Mouse (Mus musculus): ENCODE results near the gene Gstp3. TPM values are rescaled to one million over a fixed set of nuclear protein-coding genes. Genes with fewer than 3 reads are reported as not detected.
"Not testable (repeated sequence)": the region's sequence is repeated elsewhere in the genome, so short reads cannot be mapped to it uniquely, and the experiment has no call there.

Gstp3 gene
- polyA plus RNA-seq, 1 experiment from 2014 or later, result not detected

DNA sequence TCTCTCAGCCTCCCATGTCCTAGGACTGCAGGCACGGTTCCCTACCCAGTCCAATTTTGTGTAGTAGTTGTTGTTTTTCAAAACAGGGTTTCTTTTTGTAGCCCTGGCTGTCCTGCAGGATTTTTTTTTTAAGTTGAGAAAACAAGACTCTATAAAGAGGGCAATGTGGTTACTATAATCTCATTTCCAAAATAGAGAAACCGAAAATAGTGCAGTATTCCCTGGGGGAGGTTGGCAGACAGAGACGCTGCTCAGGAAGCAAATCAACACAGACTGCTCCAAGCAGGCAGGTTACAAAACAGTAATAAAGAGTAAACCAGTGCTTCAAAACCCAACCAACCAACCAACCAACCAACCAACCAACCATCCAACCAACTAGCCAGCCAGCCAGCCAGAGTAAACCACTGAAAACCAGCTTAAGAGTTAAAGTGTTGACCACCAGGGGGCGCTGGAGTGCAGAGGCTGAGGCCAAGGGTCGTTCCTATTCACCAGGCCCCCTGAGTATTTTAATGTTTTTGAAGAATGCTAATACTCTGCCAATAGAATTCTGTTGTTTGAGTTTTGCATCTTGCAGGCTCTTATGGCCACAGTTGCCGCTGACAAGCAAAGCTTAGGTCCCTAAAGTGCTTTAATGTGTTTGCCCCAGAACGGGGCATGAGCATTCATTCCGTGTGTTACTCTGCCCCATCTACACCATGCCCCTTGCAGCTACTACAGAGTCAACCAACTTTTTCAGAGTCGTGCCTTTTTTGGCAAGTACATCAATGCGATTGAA, 7.4 kb downstream of the Gstp3 start:
- no peak overlapping the region for H3K9ac ChIP-seq
- no peaks in the 10 kb centered on the region for H3K27me3 ChIP-seq (ENCODE audit: control insufficient read depth, insufficient read depth, low read length)
- H3K36me3 ChIP-seq (replicated peaks; ENCODE audit: control insufficient read depth, insufficient read depth), result no peaks in the 10 kb centered on the region
- H3K9me3 ChIP-seq (ENCODE audit: control insufficient read depth, low read length), result no peaks in the 10 kb centered on the region
- DNase-seq (ENCODE audit: low spot score) (peak; percentile 65), ATAC-seq (ENCODE audit: low FRiP score) (no peak)
- no peaks in the 10 kb centered on the region for H3K4me1 ChIP-seq (replicated peaks; ENCODE audit: control insufficient read depth, insufficient read depth, low read length)
- H3K4me2 ChIP-seq (replicated peaks), result no peak overlapping the region
- H3K4me3 ChIP-seq (replicated peaks; ENCODE audit: low read length), result no peak overlapping the region
- WGBS, result 56% methylated on average over 10 of the region's 10 CpGs
- no peak overlapping the region for H3K27ac ChIP-seq

DNA sequence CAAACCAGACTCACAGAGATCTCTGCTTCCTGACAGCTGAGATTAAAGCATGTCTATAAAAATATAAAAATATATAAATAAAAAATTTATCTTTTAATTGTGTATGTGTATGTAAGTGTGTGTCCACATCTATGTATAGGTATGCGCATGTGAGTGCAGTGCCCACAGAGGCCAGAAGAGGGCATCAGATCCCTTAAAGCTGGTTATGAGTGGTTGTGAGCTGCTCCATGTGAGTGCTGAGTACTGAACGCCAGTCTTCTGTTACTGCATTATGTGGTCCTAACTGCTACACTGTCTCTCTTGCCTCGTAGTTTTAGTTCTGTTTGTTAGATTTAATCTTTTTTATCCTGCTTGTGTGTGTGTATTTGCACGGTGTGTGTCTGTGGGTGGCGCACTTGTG, 8.4 kb downstream of the Gstp3 start:
- ATAC-seq (ENCODE audit: low FRiP score) (no peak), DNase-seq (ENCODE audit: low spot score) (no peak)
- Histone ChIP-seq H3K27ac (no peak overlapping the region), H3K36me3 (replicated peaks; ENCODE audit: control insufficient read depth, insufficient read depth) (no peaks in the 10 kb centered on the region), H3K4me1 (replicated peaks; ENCODE audit: control insufficient read depth, insufficient read depth, low read length) (no peaks in the 10 kb centered on the region), H3K4me3 (replicated peaks; ENCODE audit: low read length) (no peak overlapping the region), H3K27me3 (ENCODE audit: control insufficient read depth, insufficient read depth, low read length) (no peaks in the 10 kb centered on the region), H3K9ac (no peak overlapping the region), H3K4me2 (replicated peaks) (no peak overlapping the region), H3K9me3 (ENCODE audit: control insufficient read depth, low read length) (no peaks in the 10 kb centered on the region)
- WGBS, result 96% methylated on average over 5 of the region's 5 CpGs

GRCm38 (mm10) chr19:4049069-4049468, 10.3 kb downstream of the Gstp3 start:
- H3K4me3 ChIP-seq (replicated peaks; ENCODE audit: low read length); H3K4me2 ChIP-seq (replicated peaks); H3K9me3 ChIP-seq (ENCODE audit: control insufficient read depth, low read length); ATAC-seq (ENCODE audit: low FRiP score); H3K9ac ChIP-seq; H3K36me3 ChIP-seq (replicated peaks; ENCODE audit: control insufficient read depth, insufficient read depth); H3K27ac ChIP-seq; H3K27me3 ChIP-seq (ENCODE audit: control insufficient read depth, insufficient read depth, low read length); DNase-seq (ENCODE audit: low spot score); H3K4me1 ChIP-seq (replicated peaks; ENCODE audit: control insufficient read depth, insufficient read depth, low read length): not testable (repeated sequence)
- WGBS, result 89% methylated on average over 5 of the region's 5 CpGs

- H3K4me1 ChIP-seq (replicated peaks; ENCODE audit: control insufficient read depth, insufficient read depth, low read length), result no peaks in the 10 kb centered on the region
- no peak overlapping the region for H3K4me3 ChIP-seq (replicated peaks; ENCODE audit: low read length)
- H3K9ac ChIP-seq, result no peak overlapping the region
- no peaks in the 10 kb centered on the region for H3K9me3 ChIP-seq (ENCODE audit: control insufficient read depth, low read length)
- WGBS, result 10% methylated on average over 4 of the region's 4 CpGs
- no peak overlapping the region for H3K4me2 ChIP-seq (replicated peaks)
- DNase-seq (ENCODE audit: low spot score), result peak; percentile 84
- H3K27ac ChIP-seq, result no peak overlapping the region
- no peaks in the 10 kb centered on the region for H3K27me3 ChIP-seq (ENCODE audit: control insufficient read depth, insufficient read depth, low read length)
- H3K36me3 ChIP-seq (replicated peaks; ENCODE audit: control insufficient read depth, insufficient read depth), result no peaks in the 10 kb centered on the region
- ATAC-seq (ENCODE audit: low FRiP score), result no peak
Observed at GRCm38 (mm10) chr19:4047859-4048258, 11.5 kb downstream of the Gstp3 start.

GRCm38 (mm10) chr19:4046866-4047254, 12.5 kb downstream of the Gstp3 start:
- WGBS, result 83% methylated on average over 8 of the region's 8 CpGs
- Histone ChIP-seq H3K4me3 (replicated peaks; ENCODE audit: low read length) (no peak overlapping the region), H3K27me3 (ENCODE audit: control insufficient read depth, insufficient read depth, low read length) (no peaks in the 10 kb centered on the region), H3K9ac (no peak overlapping the region), H3K4me1 (replicated peaks; ENCODE audit: control insufficient read depth, insufficient read depth, low read length) (no peaks in the 10 kb centered on the region), H3K36me3 (replicated peaks; ENCODE audit: control insufficient read depth, insufficient read depth) (no peaks in the 10 kb centered on the region), H3K4me2 (replicated peaks) (no peak overlapping the region), H3K27ac (no peak overlapping the region), H3K9me3 (ENCODE audit: control insufficient read depth, low read length) (no peaks in the 10 kb centered on the region)
- DNase-seq (ENCODE audit: low spot score) (no peak), ATAC-seq (ENCODE audit: low FRiP score) (no peak)

GRCm38 (mm10) chr19:4045966-4046865, 13.2 kb downstream of the Gstp3 start, which contains the start of gene Gstp2:
Gene Gstp2, minus strand, starts transcription at chr19:4046023.
- no peak for ATAC-seq (ENCODE audit: low FRiP score)
- Histone ChIP-seq H3K27ac (no peak within 1 kb of the TSS), H3K4me3 (replicated peaks; ENCODE audit: low read length) (no peak within 1 kb of the TSS), H3K9ac (no peak within 1 kb of the TSS), H3K36me3 (replicated peaks; ENCODE audit: control insufficient read depth, insufficient read depth) (no peaks in the 10 kb centered on the region), H3K4me2 (replicated peaks) (0 out of 2 replicates have a peak within 1 kb of the TSS, but pooled peaks have one; percentile 21), H3K27me3 (ENCODE audit: control insufficient read depth, insufficient read depth, low read length) (no peaks in the 10 kb centered on the region), H3K4me1 (replicated peaks; ENCODE audit: control insufficient read depth, insufficient read depth, low read length) (no peaks in the 10 kb centered on the region), H3K9me3 (ENCODE audit: control insufficient read depth, low read length) (no peaks in the 10 kb centered on the region)
- 50% methylated on average over 16 of the region's 16 CpGs for WGBS
- peak; percentile 62 for DNase-seq (ENCODE audit: low spot score)

DNA sequence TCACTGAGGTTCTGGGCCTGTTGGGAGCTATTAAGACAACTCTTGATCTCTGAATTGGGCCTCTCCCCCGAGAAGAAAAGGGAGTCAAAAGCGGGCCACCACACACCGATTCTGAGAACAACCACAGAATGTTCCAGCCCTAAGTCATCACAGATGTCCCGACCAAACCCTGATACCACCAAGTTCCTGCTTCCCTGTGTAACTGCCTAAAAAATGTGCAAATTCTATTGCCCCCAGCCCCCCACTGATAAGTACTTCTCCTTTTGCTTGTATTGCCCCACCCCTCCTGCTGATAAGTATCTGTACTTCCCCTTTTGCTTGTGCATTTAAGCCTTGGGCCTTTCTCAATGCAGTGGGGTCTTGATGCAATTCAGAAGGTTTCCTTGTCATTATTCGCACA, 15.3 kb downstream of the Gstp3 start:
- WGBS, result 90% methylated on average over 5 of the region's 5 CpGs
- DNase-seq (ENCODE audit: low spot score); H3K4me2 ChIP-seq (replicated peaks); H3K9me3 ChIP-seq (ENCODE audit: control insufficient read depth, low read length); H3K4me3 ChIP-seq (replicated peaks; ENCODE audit: low read length); H3K27ac ChIP-seq; H3K4me1 ChIP-seq (replicated peaks; ENCODE audit: control insufficient read depth, insufficient read depth, low read length); H3K9ac ChIP-seq; H3K36me3 ChIP-seq (replicated peaks; ENCODE audit: control insufficient read depth, insufficient read depth); H3K27me3 ChIP-seq (ENCODE audit: control insufficient read depth, insufficient read depth, low read length); ATAC-seq (ENCODE audit: low FRiP score): not testable (repeated sequence)

- Histone ChIP-seq H3K4me3 (replicated peaks; ENCODE audit: low read length) (no peak overlapping the region), H3K9ac (no peak overlapping the region), H3K4me1 (replicated peaks; ENCODE audit: control insufficient read depth, insufficient read depth, low read length) (peaks cover 8% of the 10 kb centered on the region; the same call in 1 of the 2 replicates), H3K4me2 (replicated peaks) (no peak overlapping the region), H3K9me3 (ENCODE audit: control insufficient read depth, low read length) (no peaks in the 10 kb centered on the region), H3K27ac (no peak overlapping the region), H3K27me3 (ENCODE audit: control insufficient read depth, insufficient read depth, low read length) (no peaks in the 10 kb centered on the region), H3K36me3 (replicated peaks; ENCODE audit: control insufficient read depth, insufficient read depth) (no peaks in the 10 kb centered on the region)
- no peak for DNase-seq (ENCODE audit: low spot score)
- ATAC-seq (ENCODE audit: low FRiP score), result no peak
- WGBS, result 74% methylated on average over 14 of the region's 14 CpGs
Observed at GRCm38 (mm10) chr19:4042124-4042523, 17.2 kb downstream of the Gstp3 start.

- WGBS, result 85% methylated on average over 3 of the region's 4 CpGs
- H3K27ac ChIP-seq; H3K27me3 ChIP-seq (ENCODE audit: control insufficient read depth, insufficient read depth, low read length); DNase-seq (ENCODE audit: low spot score); ATAC-seq (ENCODE audit: low FRiP score); H3K9ac ChIP-seq; H3K4me2 ChIP-seq (replicated peaks); H3K4me3 ChIP-seq (replicated peaks; ENCODE audit: low read length); H3K9me3 ChIP-seq (ENCODE audit: control insufficient read depth, low read length); H3K36me3 ChIP-seq (replicated peaks; ENCODE audit: control insufficient read depth, insufficient read depth): not testable (repeated sequence)
- H3K4me1 ChIP-seq (replicated peaks; ENCODE audit: control insufficient read depth, insufficient read depth, low read length), result peaks cover 12% of the 10 kb centered on the region
Observed at GRCm38 (mm10) chr19:4041500-4041899, 17.9 kb downstream of the Gstp3 start.

Measured in hindbrain, embryonic 14.5 days (tissue).